Mouse (Mus musculus): Measurements from ENCODE around the gene Fscn2. TPM values are rescaled to one million over a fixed set of nuclear protein-coding genes. Genes with fewer than 3 reads are reported as not detected.

Gene Fscn2
- polyA plus RNA-seq, 2 experiments: 0.36 to 0.88 TPM

GRCm38 (mm10) chr11:120380271-120380670 lies 18.9 kb downstream of the Fscn2 start:
- Histone ChIP-seq H3K4me1 (ENCODE audit: control insufficient read depth, insufficient read depth, low read length) (peaks cover 12% of the 10 kb centered on the region), H3K27me3 (ENCODE audit: control insufficient read depth, insufficient read depth, low read length) (no peaks in the 10 kb centered on the region), H3K36me3 (ENCODE audit: control insufficient read depth, insufficient read depth, low read length) (peaks cover 78% of the 10 kb centered on the region), H3K9ac (ENCODE audit: low read depth, low read length, severe bottlenecking) (no peak overlapping the region), H3K9me3 (ENCODE audit: control insufficient read depth, low read length) (no peaks in the 10 kb centered on the region), H3K4me2 (replicated peaks; ENCODE audit: low read depth, low read length, severe bottlenecking) (no peak overlapping the region), H3K27ac (replicated peaks; ENCODE audit: low read depth, low read length) (no peak overlapping the region), H3K4me3 (replicated peaks; ENCODE audit: low read length) (no peak overlapping the region)
- TF ChIP-seq POLR2A (IDR thresholded peaks at IDR 0.05; ENCODE audit: borderline replicate concordance, extremely low read depth, insufficient read depth, insufficient read length): no peak
- 98% methylated on average over 3 of the region's 3 CpGs for WGBS
- no peak for DNase-seq (ENCODE audit: low spot score)
- ATAC-seq (ENCODE audit: low FRiP score, low read depth): no peak

- Histone ChIP-seq H3K4me1 (ENCODE audit: control insufficient read depth, insufficient read depth, low read length) (peaks cover 12% of the 10 kb centered on the region), H3K4me3 (replicated peaks; ENCODE audit: low read length) (no peak overlapping the region), H3K27ac (replicated peaks; ENCODE audit: low read depth, low read length) (no peak overlapping the region), H3K36me3 (ENCODE audit: control insufficient read depth, insufficient read depth, low read length) (peaks cover 78% of the 10 kb centered on the region), H3K27me3 (ENCODE audit: control insufficient read depth, insufficient read depth, low read length) (no peaks in the 10 kb centered on the region), H3K9me3 (ENCODE audit: control insufficient read depth, low read length) (no peaks in the 10 kb centered on the region), H3K9ac (ENCODE audit: low read depth, low read length, severe bottlenecking) (no peak overlapping the region), H3K4me2 (replicated peaks; ENCODE audit: low read depth, low read length, severe bottlenecking) (no peak overlapping the region)
- no peak for TF ChIP-seq POLR2A (IDR thresholded peaks at IDR 0.05; ENCODE audit: borderline replicate concordance, extremely low read depth, insufficient read depth, insufficient read length)
- ATAC-seq (ENCODE audit: low FRiP score, low read depth) (no peak), DNase-seq (ENCODE audit: low spot score) (no peak)
- WGBS: 91% methylated on average over 4 of the region's 4 CpGs
Measured at GRCm38 (mm10) chr11:120381157-120381556, 19.8 kb downstream of the Fscn2 start.

- no peak for TF ChIP-seq POLR2A (IDR thresholded peaks at IDR 0.05; ENCODE audit: borderline replicate concordance, extremely low read depth, insufficient read depth, insufficient read length)
- no peaks in the 10 kb centered on the region for H3K27me3 ChIP-seq (ENCODE audit: control insufficient read depth, insufficient read depth, low read length)
- no peak overlapping the region for H3K9ac ChIP-seq (ENCODE audit: low read depth, low read length, severe bottlenecking)
- H3K9me3 ChIP-seq (ENCODE audit: control insufficient read depth, low read length): no peaks in the 10 kb centered on the region
- WGBS: 89% methylated on average over 9 of the region's 9 CpGs
- no peak overlapping the region for H3K4me2 ChIP-seq (replicated peaks; ENCODE audit: low read depth, low read length, severe bottlenecking)
- peaks cover 9% of the 10 kb centered on the region for H3K4me1 ChIP-seq (ENCODE audit: control insufficient read depth, insufficient read depth, low read length)
- DNase-seq (ENCODE audit: low spot score): no peak
- ATAC-seq (ENCODE audit: low FRiP score, low read depth): no peak
- H3K36me3 ChIP-seq (ENCODE audit: control insufficient read depth, insufficient read depth, low read length): peaks cover 77% of the 10 kb centered on the region
- H3K27ac ChIP-seq (replicated peaks; ENCODE audit: low read depth, low read length): no peak overlapping the region
- no peak overlapping the region for H3K4me3 ChIP-seq (replicated peaks; ENCODE audit: low read length)
Measured at GRCm38 (mm10) chr11:120382509-120382908, 21.2 kb downstream of the Fscn2 start.

- H3K9ac ChIP-seq (ENCODE audit: low read depth, low read length, severe bottlenecking): no peak overlapping the region
- DNase-seq (ENCODE audit: low spot score) (no peak), ATAC-seq (ENCODE audit: low FRiP score, low read depth) (no peak)
- 89% methylated on average over 6 of the region's 6 CpGs for WGBS
- H3K4me1 ChIP-seq (ENCODE audit: control insufficient read depth, insufficient read depth, low read length): no peaks in the 10 kb centered on the region
- H3K4me3 ChIP-seq (replicated peaks; ENCODE audit: low read length): no peak overlapping the region
- H3K36me3 ChIP-seq (ENCODE audit: control insufficient read depth, insufficient read depth, low read length): peaks cover 73% of the 10 kb centered on the region
- H3K4me2 ChIP-seq (replicated peaks; ENCODE audit: low read depth, low read length, severe bottlenecking): no peak overlapping the region
- H3K9me3 ChIP-seq (ENCODE audit: control insufficient read depth, low read length): no peaks in the 10 kb centered on the region
- no peak overlapping the region for H3K27ac ChIP-seq (replicated peaks; ENCODE audit: low read depth, low read length)
- H3K27me3 ChIP-seq (ENCODE audit: control insufficient read depth, insufficient read depth, low read length): no peaks in the 10 kb centered on the region
- TF ChIP-seq POLR2A (IDR thresholded peaks at IDR 0.05; ENCODE audit: borderline replicate concordance, extremely low read depth, insufficient read depth, insufficient read length): no peak
Measured at GRCm38 (mm10) chr11:120386632-120387031, 25.3 kb downstream of the Fscn2 start.

GRCm38 (mm10) chr11:120387157-120387556 lies 25.8 kb downstream of the Fscn2 start:
- no peak for ATAC-seq (ENCODE audit: low FRiP score, low read depth)
- H3K9ac ChIP-seq (ENCODE audit: low read depth, low read length, severe bottlenecking): no peak overlapping the region
- H3K4me2 ChIP-seq (replicated peaks; ENCODE audit: low read depth, low read length, severe bottlenecking): no peak overlapping the region
- DNase-seq (ENCODE audit: low spot score): no peak
- no peak overlapping the region for H3K27ac ChIP-seq (replicated peaks; ENCODE audit: low read depth, low read length)
- no peaks in the 10 kb centered on the region for H3K27me3 ChIP-seq (ENCODE audit: control insufficient read depth, insufficient read depth, low read length)
- 69% methylated on average over 2 of the region's 2 CpGs for WGBS
- no peak for TF ChIP-seq POLR2A (IDR thresholded peaks at IDR 0.05; ENCODE audit: borderline replicate concordance, extremely low read depth, insufficient read depth, insufficient read length)
- no peaks in the 10 kb centered on the region for H3K9me3 ChIP-seq (ENCODE audit: control insufficient read depth, low read length)
- peaks cover 68% of the 10 kb centered on the region for H3K36me3 ChIP-seq (ENCODE audit: control insufficient read depth, insufficient read depth, low read length)
- H3K4me3 ChIP-seq (replicated peaks; ENCODE audit: low read length): no peak overlapping the region
- no peaks in the 10 kb centered on the region for H3K4me1 ChIP-seq (ENCODE audit: control insufficient read depth, insufficient read depth, low read length)

- peaks cover 4% of the 10 kb centered on the region; the same call in 1 of the 2 replicates for H3K4me1 ChIP-seq (ENCODE audit: control insufficient read depth, insufficient read depth, low read length)
- no peak for DNase-seq (ENCODE audit: low spot score)
- 94% methylated on average over 9 of the region's 9 CpGs for whole genome bisulfite sequencing
- TF ChIP-seq POLR2A (IDR thresholded peaks at IDR 0.05; ENCODE audit: borderline replicate concordance, extremely low read depth, insufficient read depth, insufficient read length): no peak
- H3K27ac ChIP-seq (replicated peaks; ENCODE audit: low read depth, low read length): no peak overlapping the region
- no peak overlapping the region for H3K4me3 ChIP-seq (replicated peaks; ENCODE audit: low read length)
- no peaks in the 10 kb centered on the region for H3K27me3 ChIP-seq (ENCODE audit: control insufficient read depth, insufficient read depth, low read length)
- H3K9ac ChIP-seq (ENCODE audit: low read depth, low read length, severe bottlenecking): no peak overlapping the region
- H3K4me2 ChIP-seq (replicated peaks; ENCODE audit: low read depth, low read length, severe bottlenecking): no peak overlapping the region
- H3K36me3 ChIP-seq (ENCODE audit: control insufficient read depth, insufficient read depth, low read length): peaks cover 66% of the 10 kb centered on the region
- H3K9me3 ChIP-seq (ENCODE audit: control insufficient read depth, low read length): no peaks in the 10 kb centered on the region
- no peak for ATAC-seq (ENCODE audit: low FRiP score, low read depth)
Measured at GRCm38 (mm10) chr11:120388580-120388979, 27.2 kb downstream of the Fscn2 start.

Measured in limb, embryonic 14.5 days (tissue).